Mouse (Mus musculus) lung, embryonic 15.5 days (tissue): ENCODE data around the gene Gm11639. TPM values are rescaled to one million over a fixed set of nuclear protein-coding genes. Genes with fewer than 3 reads are reported as not detected.

ENCODE experiments used
- ATAC-seq: fragments of 200-750 bp; cut with Nextera tagmentation; 2 replicates; pipeline ENCODE4 v1.8.0; 2017; ENCODE audit warnings: moderate number of reproducible peaks, borderline replicate concordance; ENCODE audit not compliant: low FRiP score, low TSS enrichment; ENCODE audit errors: extremely low read depth
- H3K27ac ChIP-seq: fragments of 300-500 bp; sonication (generic); 2 replicates; pipeline ENCODE4 v1.5.1; 2015; ENCODE audit warnings: moderate library complexity, mild to moderate bottlenecking, inconsistent platforms
- H3K27me3 ChIP-seq: fragments of 300-500 bp; sonication (generic); 2 replicates; pipeline ENCODE4 v1.6.1; 2015; ENCODE audit warnings: inconsistent platforms
- H3K36me3 ChIP-seq: fragments of 300-500 bp; sonication (generic); 2 replicates; pipeline ENCODE4 v1.6.1; 2015; ENCODE audit warnings: inconsistent platforms
- H3K4me1 ChIP-seq: fragments of 300-500 bp; sonication (generic); 2 replicates; pipeline ENCODE4 v1.6.1; 2015; ENCODE audit warnings: inconsistent platforms
- H3K4me2 ChIP-seq: fragments of 300-500 bp; sonication (generic); 2 replicates; pipeline ENCODE4 v1.6.1; 2015; ENCODE audit warnings: inconsistent platforms, mild to moderate bottlenecking, moderate library complexity
- H3K4me3 ChIP-seq: fragments of 300-500 bp; sonication (generic); 2 replicates; pipeline ENCODE4 v1.5.1; 2015; ENCODE audit warnings: mild to moderate bottlenecking, inconsistent platforms
- H3K9ac ChIP-seq: fragments of 300-500 bp; sonication (generic); 2 replicates; pipeline ENCODE4 v1.6.1; 2015; ENCODE audit warnings: inconsistent platforms
- H3K9me3 ChIP-seq: fragments of 300-500 bp; sonication (generic); 2 replicates; pipeline ENCODE4 v1.6.1; 2016; ENCODE audit warnings: inconsistent platforms
- WGBS: fragments of 180-500 bp; shearing (Covaris S2); methylation state at CpG from one replicate; pipeline ENCODE4 v1.1.7; 2015; 5-methylcytosine and 5-hydroxymethylcytosine counted together
- polyA plus RNA-seq: library from polyadenylated mRNA; unstranded; fragments of >200 nt; fragmentation: Nextera tagmentation; extraction: Ambion mirVana; gene quantifications from 2 replicates; pipeline ENCODE4 v1.2.1, GENCODE M21; 2015

The Gm11639 gene
- polyA plus RNA-seq, 1 experiment from 2014 or later: not detected

DNA sequence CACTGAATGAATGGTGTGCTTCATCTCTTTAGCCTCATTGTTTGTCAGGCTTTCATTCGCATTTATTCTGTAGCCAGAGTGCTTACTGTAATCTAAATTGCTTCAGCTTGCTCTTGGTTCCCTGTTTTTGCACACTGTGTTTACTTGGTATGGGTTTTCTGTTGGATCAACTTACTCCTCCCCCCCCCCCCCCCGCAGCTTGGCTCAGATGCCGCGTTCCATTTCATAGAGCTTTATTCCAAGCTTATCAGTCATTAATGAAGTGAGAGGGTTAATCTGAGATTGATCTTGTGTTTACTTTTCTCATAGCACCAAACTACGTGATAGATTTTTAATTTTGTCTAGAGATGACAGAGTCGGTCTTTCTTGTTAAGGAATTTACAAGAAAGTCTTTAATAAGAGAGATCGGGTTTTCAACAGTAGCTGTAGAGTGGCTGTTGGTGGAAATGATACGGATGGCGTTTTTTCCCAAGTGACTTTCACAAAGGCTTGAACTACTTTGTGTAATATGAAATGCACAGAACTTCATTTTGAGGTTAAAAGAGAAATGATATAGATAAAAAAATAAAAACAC is 59.6 kb downstream of the Gm11639 start:
- Histone ChIP-seq H3K36me3 (no peaks in the 10 kb centered on the region), H3K27ac (no peak overlapping the region), H3K4me3 (no peak overlapping the region), H3K4me2 (no peak overlapping the region), H3K27me3 (no peaks in the 10 kb centered on the region), H3K9me3 (no peaks in the 10 kb centered on the region), H3K9ac (no peak overlapping the region), H3K4me1 (0 out of 2 replicates have a peak, but pooled peaks cover 2% of the 10 kb centered on the region)
- peak; percentile 85 for ATAC-seq
- 41% methylated on average over 9 of the region's 9 CpGs for WGBS

DNA sequence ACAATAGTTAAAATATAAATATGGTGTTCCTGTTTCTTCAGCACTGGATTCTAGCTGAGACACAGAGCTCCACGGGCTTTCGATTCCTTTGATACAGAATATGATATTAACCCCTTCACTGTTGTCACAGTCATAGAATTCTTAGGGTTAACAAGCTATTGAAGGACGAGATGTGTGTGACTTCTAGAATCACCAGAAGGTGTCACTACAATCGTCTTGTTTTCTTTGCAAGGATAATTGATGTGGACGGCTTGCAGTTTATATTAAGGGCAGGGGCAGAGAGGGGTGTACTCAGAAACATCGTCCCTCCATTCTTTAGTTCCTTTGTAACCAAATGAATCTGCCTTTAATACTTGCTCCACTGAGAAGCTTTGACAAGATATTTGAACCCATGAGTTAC is 80.3 kb downstream of the Gm11639 start:
- ATAC-seq: no peak
- H3K9ac ChIP-seq: no peak overlapping the region
- no peaks in the 10 kb centered on the region for H3K9me3 ChIP-seq
- no peaks in the 10 kb centered on the region for H3K27me3 ChIP-seq
- H3K4me3 ChIP-seq: no peak overlapping the region
- WGBS: 29% methylated on average over 6 of the region's 6 CpGs
- H3K36me3 ChIP-seq: no peaks in the 10 kb centered on the region
- H3K4me2 ChIP-seq: no peak overlapping the region
- no peaks in the 10 kb centered on the region for H3K4me1 ChIP-seq
- H3K27ac ChIP-seq: no peak overlapping the region

DNA sequence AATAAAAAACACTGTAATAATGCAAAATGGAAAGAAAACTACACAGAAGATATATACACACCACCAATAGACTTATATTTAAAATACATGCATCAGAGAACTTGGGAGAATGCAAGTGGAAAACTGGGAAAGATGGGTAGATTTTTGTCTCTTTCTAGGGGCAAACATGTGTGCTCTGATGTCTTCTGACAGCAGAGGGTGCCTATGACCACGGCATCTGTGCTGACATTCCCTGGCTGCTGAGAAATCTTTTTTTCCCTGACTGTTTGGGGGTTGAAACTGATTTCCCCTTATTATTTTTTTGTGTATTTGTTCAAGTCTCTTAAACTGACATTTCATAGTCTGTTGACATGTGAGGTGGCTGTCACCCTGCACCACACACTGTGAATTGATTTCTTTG is 81.6 kb downstream of the Gm11639 start:
- Histone ChIP-seq H3K9me3 (no peaks in the 10 kb centered on the region), H3K36me3 (no peaks in the 10 kb centered on the region), H3K4me1 (no peaks in the 10 kb centered on the region), H3K4me2 (no peak overlapping the region), H3K9ac (no peak overlapping the region), H3K27ac (no peak overlapping the region), H3K27me3 (no peaks in the 10 kb centered on the region), H3K4me3 (no peak overlapping the region)
- WGBS: 29% methylated on average over 1 of the region's 1 CpGs
- no peak for ATAC-seq

DNA sequence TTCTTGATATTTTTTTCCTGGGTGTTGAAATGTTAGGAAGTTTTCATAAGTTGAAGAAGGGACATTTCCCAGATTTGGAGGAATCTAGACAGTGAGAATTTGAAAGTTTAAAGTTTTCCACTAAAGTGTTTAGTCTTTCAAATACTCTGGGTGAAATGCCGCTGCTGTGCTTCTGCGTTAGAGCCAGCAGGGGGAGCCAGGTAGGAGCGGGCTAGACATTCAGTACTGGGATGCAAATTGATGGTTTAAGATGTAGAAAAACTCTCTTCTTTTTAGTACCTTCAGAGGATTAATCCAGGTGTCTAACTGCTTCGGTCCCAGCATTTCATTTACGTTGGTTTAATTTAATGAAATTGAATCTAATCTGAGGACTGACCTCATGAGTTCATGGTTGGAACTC is 82.6 kb downstream of the Gm11639 start:
- Histone ChIP-seq H3K36me3 (no peaks in the 10 kb centered on the region), H3K27me3 (no peaks in the 10 kb centered on the region), H3K4me3 (no peak overlapping the region), H3K9me3 (no peaks in the 10 kb centered on the region), H3K27ac (no peak overlapping the region), H3K4me1 (no peaks in the 10 kb centered on the region), H3K4me2 (no peak overlapping the region), H3K9ac (no peak overlapping the region)
- WGBS: 10% methylated on average over 5 of the region's 5 CpGs
- no peak for ATAC-seq

DNA sequence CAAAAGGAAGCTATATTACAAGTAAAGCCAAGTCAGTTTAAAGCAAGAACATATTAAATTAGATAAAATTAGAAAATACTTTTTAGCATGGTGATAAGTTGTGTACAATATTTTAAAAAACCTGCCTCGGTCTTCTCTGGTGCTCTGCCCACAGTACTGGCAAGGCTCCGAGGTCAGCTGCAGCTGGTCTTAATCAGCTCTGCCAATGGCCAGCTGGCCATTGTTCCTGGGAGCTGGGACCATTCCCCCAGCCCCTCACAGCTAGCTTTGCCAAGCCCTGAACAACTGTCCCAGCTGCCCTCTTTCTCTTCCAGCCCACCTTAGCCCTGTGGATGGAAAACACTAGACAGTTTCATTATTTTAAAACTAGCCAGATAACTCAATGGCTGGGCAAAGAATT is 93.3 kb downstream of the Gm11639 start:
- no peak overlapping the region for H3K27ac ChIP-seq
- H3K9ac ChIP-seq: no peak overlapping the region
- no peak for ATAC-seq
- no peaks in the 10 kb centered on the region for H3K36me3 ChIP-seq
- no peak overlapping the region for H3K4me2 ChIP-seq
- H3K9me3 ChIP-seq: no peaks in the 10 kb centered on the region
- no peaks in the 10 kb centered on the region for H3K4me1 ChIP-seq
- H3K4me3 ChIP-seq: no peak overlapping the region
- 76% methylated on average over 2 of the region's 2 CpGs for WGBS
- no peaks in the 10 kb centered on the region for H3K27me3 ChIP-seq

DNA sequence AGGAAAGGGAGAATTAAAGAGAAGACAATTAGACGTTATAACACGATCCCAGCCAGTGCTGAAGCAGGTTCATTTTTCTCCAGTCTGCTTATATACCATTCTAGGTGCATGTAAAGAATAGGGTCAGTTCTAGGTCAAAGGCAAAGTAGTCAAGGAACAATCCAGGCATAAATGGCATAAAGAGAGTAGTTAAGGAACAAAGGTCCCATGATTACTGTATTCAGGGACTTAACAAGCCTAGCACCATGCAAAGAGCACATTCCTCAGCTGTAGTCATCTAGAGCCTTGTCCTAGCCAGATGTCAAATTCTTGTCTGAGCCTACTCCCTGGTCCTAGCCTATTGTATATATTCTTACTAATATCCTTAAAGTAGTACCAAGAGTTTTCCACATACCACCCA is 259.2 kb downstream of the Gm11639 start:
- WGBS: 73% methylated on average over 2 of the region's 2 CpGs
- no peak overlapping the region for H3K4me2 ChIP-seq

DNA sequence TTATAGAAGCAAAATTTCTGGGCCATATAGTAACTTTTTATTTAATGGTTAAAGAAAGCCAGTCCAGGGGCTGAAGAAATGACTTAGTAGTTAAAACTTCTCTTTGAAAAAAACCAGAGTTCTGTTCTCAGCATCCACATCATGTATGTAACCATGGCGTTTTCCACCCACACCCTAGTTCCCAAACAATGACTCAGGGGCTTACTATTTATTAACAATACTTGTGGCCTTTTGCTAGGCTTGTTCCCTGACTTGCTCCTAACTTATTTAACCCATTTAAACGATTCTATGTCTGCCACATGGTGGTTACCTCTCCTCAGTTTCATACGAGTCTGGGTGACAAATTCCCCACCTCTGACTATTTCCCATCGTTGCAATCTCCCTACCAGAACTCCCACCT is 266.8 kb downstream of the Gm11639 start:
- Histone ChIP-seq H3K27ac (no peak overlapping the region), H3K4me3 (no peak overlapping the region), H3K4me2 (no peak overlapping the region), H3K36me3 (no peaks in the 10 kb centered on the region), H3K4me1 (no peaks in the 10 kb centered on the region), H3K9me3 (no peaks in the 10 kb centered on the region), H3K9ac (no peak overlapping the region), H3K27me3 (no peaks in the 10 kb centered on the region)
- no peak for ATAC-seq
- 46% methylated on average over 4 of the region's 4 CpGs for WGBS

More for the DNA sequence above, 259.2 kb downstream of the Gm11639 start:
- Histone ChIP-seq H3K4me3 (no peak overlapping the region), H3K36me3 (no peaks in the 10 kb centered on the region), H3K4me1 (no peaks in the 10 kb centered on the region), H3K9ac (no peak overlapping the region), H3K9me3 (no peaks in the 10 kb centered on the region), H3K27ac (no peak overlapping the region), H3K27me3 (no peaks in the 10 kb centered on the region)
- ATAC-seq: no peak

DNA sequence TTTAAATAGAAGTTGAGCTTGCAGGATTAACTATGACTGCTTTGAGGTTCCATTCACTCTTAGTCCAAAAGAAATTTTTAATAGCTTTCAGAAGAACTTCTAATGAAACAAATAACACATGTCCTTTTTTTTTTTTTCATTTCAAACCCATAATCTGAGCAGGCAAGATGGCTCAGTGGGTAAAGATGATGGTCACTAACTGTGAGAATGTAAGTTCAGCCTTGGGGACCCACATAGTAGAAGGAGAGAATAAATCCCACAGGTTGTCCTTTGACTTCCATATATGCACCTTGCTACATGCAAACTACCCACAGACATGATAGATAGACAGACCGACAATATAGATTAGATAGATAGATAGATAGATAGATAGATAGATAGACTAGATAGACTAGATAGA is 282.4 kb downstream of the Gm11639 start:
- Histone ChIP-seq H3K4me1 (no peaks in the 10 kb centered on the region), H3K9ac (no peak overlapping the region), H3K27ac (no peak overlapping the region), H3K36me3 (no peaks in the 10 kb centered on the region), H3K4me2 (no peak overlapping the region), H3K9me3 (no peaks in the 10 kb centered on the region), H3K4me3 (no peak overlapping the region), H3K27me3 (no peaks in the 10 kb centered on the region)
- no peak for ATAC-seq
- WGBS: 83% methylated on average over 1 of the region's 1 CpGs

DNA sequence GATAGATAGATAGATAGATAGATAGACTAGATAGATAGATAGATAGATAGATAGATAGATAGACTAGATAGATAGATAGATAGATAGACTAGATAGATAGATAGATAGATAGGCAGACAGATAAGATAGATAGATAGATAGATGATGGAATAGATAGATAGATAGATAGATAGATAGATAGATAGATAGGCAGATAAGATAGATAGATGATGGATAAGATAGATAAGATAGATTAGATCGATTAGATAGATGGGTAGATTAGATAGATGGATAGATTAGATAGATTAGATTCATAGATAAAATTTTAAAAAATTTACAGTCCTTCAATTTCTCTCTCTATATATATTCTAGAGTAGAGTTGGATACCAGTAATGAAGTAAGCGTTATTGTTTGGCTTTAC is 282.9 kb downstream of the Gm11639 start:
- Histone ChIP-seq H3K4me2 (no peak overlapping the region), H3K4me3 (no peak overlapping the region), H3K27ac (no peak overlapping the region), H3K9ac (no peak overlapping the region), H3K36me3 (no peaks in the 10 kb centered on the region), H3K27me3 (no peaks in the 10 kb centered on the region), H3K4me1 (no peaks in the 10 kb centered on the region), H3K9me3 (no peaks in the 10 kb centered on the region)
- WGBS: 85% methylated on average over 2 of the region's 2 CpGs
- ATAC-seq: no peak

DNA sequence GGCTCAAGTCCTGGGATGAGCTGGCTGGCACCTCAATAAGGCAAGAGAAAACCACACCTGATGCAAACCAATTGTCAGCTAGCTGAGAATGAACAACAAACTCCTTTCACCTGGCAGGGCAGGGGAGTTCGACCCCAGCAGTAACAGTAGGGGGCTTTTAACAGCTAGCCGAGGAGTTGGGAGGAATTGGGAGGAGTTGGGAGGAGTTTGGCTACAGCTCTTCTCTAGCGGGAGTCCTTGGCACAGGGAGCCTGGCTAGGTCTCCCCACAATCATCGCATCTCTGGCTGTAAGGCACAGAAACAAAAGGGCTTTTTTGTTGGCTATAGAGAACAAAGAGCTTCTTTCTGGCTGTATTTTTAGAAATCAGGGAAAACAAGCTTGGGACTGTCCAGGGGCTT is 285.8 kb downstream of the Gm11639 start:
- H3K4me3 ChIP-seq: no peak overlapping the region
- ATAC-seq: no peak
- WGBS: 11% methylated on average over 4 of the region's 4 CpGs
- H3K4me2 ChIP-seq: no peak overlapping the region
- no peak overlapping the region for H3K27ac ChIP-seq
- no peaks in the 10 kb centered on the region for H3K36me3 ChIP-seq
- H3K9ac ChIP-seq: no peak overlapping the region
- no peaks in the 10 kb centered on the region for H3K9me3 ChIP-seq
- H3K4me1 ChIP-seq: no peaks in the 10 kb centered on the region
- H3K27me3 ChIP-seq: no peaks in the 10 kb centered on the region

DNA sequence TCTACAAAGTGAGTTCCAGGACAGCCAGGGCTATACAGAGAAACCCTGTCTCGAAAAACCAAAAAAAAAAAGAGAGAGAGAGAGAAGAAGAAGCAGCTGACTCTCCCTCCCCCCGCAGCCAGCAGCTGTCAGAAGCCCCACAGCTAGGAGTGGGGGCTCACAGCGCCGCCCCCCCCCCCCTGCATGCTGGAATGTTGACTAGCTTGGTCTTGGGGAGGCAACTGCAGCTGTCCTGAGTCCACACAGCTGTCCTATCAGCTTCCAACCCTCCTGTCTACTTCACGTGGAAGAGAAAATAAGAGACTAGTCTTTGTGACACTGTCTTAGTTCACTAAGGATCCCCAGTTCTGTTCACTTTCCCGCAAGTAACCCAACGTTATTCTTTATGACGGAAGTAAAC is 287.0 kb downstream of the Gm11639 start:
- no peak overlapping the region for H3K9ac ChIP-seq
- H3K27me3 ChIP-seq: no peaks in the 10 kb centered on the region
- no peak overlapping the region for H3K4me3 ChIP-seq
- 68% methylated on average over 8 of the region's 8 CpGs for WGBS
- no peak overlapping the region for H3K27ac ChIP-seq
- no peak for ATAC-seq
- H3K4me2 ChIP-seq: no peak overlapping the region
- H3K4me1 ChIP-seq: no peaks in the 10 kb centered on the region
- no peaks in the 10 kb centered on the region for H3K9me3 ChIP-seq
- no peaks in the 10 kb centered on the region for H3K36me3 ChIP-seq

DNA sequence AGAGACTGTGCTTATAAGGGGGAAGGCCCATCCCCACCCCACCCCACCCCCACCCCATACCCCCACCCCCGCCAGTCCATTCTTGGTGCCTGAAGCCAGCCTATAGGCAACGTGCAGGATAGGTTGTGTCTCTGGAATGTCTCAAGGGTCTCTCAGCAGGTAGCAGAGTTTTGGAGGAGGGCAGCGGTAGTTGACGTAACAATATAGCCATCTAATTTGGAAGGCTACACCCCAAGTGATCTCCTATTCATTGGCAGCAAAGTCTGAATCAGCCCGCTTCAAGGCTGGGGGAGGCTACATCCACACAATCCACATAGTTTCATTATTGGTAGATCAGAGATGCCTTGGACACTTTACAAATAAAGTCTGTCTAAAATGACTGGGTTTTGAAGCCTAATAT is 292.5 kb downstream of the Gm11639 start:
- Histone ChIP-seq H3K4me2 (no peak overlapping the region), H3K27me3 (no peaks in the 10 kb centered on the region), H3K4me3 (no peak overlapping the region), H3K9ac (no peak overlapping the region), H3K4me1 (no peaks in the 10 kb centered on the region), H3K9me3 (no peaks in the 10 kb centered on the region), H3K36me3 (no peaks in the 10 kb centered on the region), H3K27ac (no peak overlapping the region)
- WGBS: 75% methylated on average over 5 of the region's 5 CpGs
- ATAC-seq: no peak
